Mouse (Mus musculus): ENCODE measurements around the gene Vmn1r176.
"Not testable (repeated sequence)": the region's sequence is repeated elsewhere in the genome, so short reads cannot be mapped to it uniquely, and the experiment has no call there.

Gene Vmn1r176

GRCm38 (mm10) chr7:23837272-23837671 is at the start of gene Vmn1r176:
Gene Vmn1r176 (minus strand): TSS chr7:23837372.
- not testable (repeated sequence) for DNase-seq (ENCODE audit: low read depth, low spot score)

- not testable (repeated sequence) for DNase-seq (ENCODE audit: low read depth, low spot score)
Measured at GRCm38 (mm10) chr7:23876918-23877317, 39.7 kb upstream of the Vmn1r176 start.

GRCm38 (mm10) chr7:23866349-23866748 is 29.2 kb upstream of the Vmn1r176 start, which contains the start of gene Vmn1r177:
Gene Vmn1r177 (minus strand): TSS chr7:23866449.
- DNase-seq (ENCODE audit: low read depth, low spot score), result not testable (repeated sequence)

GRCm38 (mm10) chr7:23810543-23810942 is 26.6 kb downstream of the Vmn1r176 start, which contains the start of gene Vmn1r175:
Gene Vmn1r175 (minus strand): TSS chr7:23810643.
- not testable (repeated sequence) for DNase-seq (ENCODE audit: low read depth, low spot score)

- peak; percentile 43 for DNase-seq (ENCODE audit: low read depth, low spot score)
Measured at GRCm38 (mm10) chr7:23784526-23784925, 52.6 kb downstream of the Vmn1r176 start.
